Mouse (Mus musculus) neural tube, embryonic 10.5 days (tissue): ENCODE data around the gene Ccdc9b.
A peak's percentile ranks its signal among the peaks of the same experiment; 100 is the strongest.

ENCODE experiments used
- DNase-seq: peaks from one replicate; pipeline ENCODE4 v3.0.0-alpha.2; 2017; ENCODE audit warnings: low spot score; ENCODE audit errors: extremely low spot score

Ccdc9b gene

GRCm38 (mm10) chr2:118761906-118762783 lies at the start of gene Ccdc9b:
Gene Ccdc9b (minus strand): TSS chr2:118762661.
- peak; percentile 68 for DNase-seq

- DNase-seq, result no peak
These were observed 48.4 kb upstream of the Ccdc9b start for GRCm38 (mm10) chr2:118810861-118811260.

DNA sequence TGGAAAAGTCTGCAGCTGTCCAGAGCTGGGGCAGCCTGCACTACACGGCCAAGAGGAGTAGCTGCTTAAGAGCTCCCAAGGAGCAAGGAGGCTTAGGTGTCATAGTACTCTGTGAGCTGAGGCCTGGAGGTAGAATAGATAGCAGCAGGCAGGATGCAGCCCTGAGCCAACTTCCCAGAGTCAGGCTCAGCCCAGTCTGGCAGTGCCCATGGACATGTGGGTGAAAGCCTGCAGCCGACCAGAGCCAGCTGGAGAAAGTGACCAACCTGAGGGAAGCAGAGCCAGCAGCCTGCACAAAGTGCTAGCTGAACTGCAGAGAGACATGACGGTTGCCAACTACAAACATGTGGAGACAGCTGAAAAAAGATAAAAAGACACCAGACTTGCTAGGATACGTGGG lies 44.4 kb upstream of the Ccdc9b start:
- DNase-seq, result no peak

- DNase-seq, result no peak
These were observed 43.3 kb upstream of the Ccdc9b start for GRCm38 (mm10) chr2:118805756-118806155.

DNA sequence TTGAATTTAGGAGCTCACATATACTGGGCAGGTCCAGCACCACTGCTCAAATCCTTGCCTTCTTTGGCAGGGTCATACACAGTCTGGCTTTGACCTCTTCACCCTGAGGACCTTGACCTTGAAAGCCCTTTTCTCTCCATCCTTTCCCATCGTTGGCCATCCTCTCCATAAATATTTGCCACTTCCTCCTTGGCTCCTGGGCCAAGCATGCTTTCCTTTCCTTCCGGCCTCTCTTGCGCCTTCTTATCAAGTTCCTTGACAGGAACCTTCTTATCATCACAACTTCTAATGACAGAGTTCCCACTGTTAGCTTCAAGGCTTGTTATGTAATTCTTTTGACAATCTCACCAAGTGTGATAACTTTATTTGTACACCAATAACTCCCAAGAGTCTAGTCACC lies 42.7 kb upstream of the Ccdc9b start:
- no peak for DNase-seq

DNA sequence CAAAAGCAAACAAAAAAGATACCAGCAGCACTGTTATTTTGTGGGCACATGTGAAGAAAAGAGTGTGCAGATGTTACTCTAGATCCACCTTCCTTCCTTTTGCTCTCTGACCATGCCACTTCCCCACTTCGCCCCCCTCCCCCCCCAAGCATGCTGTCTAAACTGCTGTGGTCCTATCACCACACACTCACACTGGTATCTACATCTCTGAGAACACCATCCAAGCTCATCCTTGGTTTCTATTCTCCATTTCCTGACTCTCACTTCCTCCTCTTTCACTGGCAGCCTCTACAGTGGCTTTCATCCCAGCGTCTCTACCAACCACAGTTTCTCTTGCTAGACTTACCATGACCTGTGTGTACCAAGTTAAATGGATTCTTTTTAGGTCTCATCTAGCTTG lies 42.0 kb upstream of the Ccdc9b start:
- no peak for DNase-seq

DNA sequence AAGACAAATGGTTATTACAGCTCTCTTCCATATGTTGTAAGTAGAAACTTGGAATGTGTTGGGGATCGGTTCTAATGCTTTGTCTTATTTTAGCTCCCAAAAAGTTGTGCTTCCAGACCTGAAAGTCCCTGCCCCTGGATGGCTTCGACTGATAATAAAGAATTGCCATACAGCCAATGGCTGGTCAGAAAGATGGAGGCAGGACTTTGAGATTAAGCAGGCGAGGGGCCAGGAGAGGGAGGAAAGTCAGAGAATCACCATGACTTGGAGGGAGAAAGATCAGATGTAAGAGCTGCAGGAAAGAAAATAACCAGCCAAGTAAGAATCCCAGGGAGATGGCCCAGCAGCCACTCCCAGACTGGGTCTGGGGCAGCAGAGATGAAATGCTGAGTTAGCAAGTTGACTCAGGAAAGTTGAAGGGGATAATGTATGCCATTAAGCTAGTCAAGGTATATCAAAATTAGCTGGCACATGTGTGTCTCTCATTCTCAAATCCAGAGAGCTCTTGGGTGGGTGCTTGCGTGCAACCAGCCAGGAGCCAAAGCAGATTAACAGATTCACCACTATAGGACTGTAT lies 40.2 kb upstream of the Ccdc9b start:
- no peak for DNase-seq

GRCm38 (mm10) chr2:118793636-118794035 lies 31.2 kb upstream of the Ccdc9b start:
- no peak for DNase-seq

- no peak for DNase-seq
These were observed 29.8 kb upstream of the Ccdc9b start for GRCm38 (mm10) chr2:118792259-118792613.

DNA sequence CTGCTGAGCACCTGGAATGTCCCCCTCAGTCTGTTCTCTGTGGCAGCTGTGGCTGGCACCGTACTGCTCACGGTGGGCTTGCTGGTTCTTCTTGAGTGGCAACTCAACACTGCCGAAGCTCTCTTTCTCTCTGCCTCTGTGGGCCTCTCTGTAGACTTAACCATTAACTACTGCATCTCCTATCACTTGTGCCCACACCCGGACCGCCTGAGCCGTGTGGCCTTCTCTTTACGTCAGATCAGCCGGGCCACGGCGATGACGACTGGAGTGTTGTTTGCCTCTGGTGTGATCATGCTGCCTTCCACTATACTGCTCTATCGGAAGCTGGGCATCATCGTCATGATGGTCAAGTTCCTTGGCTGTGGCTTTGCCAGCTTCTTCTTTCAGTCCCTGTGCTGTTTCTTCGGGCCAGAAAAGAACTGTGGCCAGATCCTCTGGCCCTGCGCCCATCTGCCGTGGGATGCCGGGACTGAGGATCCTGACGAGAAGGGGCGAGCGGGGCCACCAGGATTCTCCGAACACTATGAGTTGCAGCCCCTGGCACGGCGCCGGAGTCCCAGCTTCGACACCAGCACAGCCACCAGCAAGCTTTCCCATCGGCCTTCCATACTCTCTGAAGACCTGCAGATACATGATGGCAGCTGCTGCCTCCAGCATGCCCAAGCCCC lies 29.3 kb upstream of the Ccdc9b start:
- DNase-seq, result no peak

DNA sequence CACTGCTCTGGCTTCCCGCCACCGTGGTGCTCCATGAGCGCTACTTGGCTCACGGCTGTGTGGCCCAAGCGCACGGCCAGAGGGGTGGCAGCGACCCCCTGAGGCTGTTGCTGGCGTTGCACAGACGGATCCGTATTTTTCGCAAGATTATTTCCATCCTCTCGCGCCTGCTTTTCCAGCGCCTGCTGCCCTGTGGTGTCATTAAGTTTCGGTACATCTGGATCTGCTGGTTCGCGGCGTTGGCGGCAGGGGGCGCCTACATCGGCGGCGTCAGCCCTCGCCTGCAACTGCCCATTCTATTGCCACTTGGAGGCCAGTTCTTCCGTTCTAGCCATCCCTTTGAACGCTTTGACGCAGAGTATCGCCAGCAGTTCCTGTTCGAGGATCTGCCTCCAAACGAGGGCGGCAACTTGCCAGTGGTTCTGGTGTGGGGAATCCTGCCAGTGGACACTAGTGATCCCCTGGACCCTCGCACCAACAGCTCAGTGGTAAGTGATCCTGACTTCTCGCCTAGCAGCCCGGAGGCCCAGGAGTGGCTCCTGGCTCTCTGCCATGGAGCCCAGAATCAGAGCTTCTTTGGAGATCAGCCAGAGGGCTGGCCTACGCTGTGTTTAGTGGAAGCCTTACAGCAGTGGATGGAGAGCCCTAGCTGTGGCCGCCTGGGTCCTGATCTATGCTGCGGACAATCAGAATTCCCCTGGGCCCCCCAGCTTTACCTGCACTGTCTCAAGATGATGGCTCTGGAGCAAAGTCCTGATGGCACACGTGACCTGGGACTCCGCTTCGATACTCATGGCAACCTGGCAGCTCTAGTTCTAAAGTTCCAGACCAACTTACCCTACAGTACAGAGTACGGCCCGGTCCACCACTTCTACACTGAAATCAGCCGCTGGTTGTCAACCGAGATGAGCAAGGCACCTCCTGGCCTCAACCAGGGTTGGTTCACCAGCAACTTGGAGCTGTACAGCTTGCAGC lies 28.4 kb upstream of the Ccdc9b start:
- peak; percentile 67 for DNase-seq

GRCm38 (mm10) chr2:118790221-118790550 lies 27.7 kb upstream of the Ccdc9b start:
- DNase-seq, result no peak

GRCm38 (mm10) chr2:118789501-118789900 lies 27.0 kb upstream of the Ccdc9b start:
- DNase-seq, result no peak

DNA sequence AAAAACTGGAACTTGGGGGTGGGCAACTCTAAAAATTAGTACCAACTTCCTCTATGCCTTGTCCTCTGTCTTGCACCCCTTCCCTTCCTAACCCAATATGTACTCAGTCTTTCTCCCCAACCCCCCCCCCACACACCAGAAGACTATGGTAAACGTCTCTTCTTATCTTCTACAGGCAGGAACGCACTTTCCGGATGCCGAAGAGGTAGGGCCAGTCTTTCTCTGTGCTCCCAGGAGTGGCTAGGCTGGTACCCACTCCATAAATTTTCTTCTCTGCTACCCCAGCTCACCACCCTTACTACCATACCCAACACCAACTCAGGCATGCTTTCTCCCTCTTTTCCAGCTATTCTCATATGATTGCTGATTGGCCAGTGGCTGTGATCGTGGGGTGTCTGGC lies 24.1 kb upstream of the Ccdc9b start:
- DNase-seq, result no peak

GRCm38 (mm10) chr2:118783663-118784062 lies 21.2 kb upstream of the Ccdc9b start:
- DNase-seq, result no peak

DNA sequence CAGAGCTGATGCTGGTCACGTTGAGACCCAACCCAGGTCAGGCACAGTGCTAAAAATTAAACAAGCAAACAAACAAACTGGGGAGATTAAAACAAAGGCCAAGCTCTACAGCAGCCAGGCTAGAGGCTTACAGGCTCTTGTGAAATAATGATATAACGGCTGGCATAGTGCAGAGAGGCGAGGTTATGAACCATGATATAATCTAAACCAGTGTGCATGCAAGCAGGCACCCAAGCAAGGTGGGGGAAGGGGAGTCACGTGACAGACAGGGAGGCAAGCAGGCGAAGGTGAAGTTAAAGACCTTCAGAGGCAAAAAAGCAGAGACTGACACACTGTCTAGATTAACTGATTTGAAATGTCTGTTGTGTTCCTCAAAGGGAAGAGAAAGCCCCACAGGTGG lies 20.6 kb upstream of the Ccdc9b start:
- no peak for DNase-seq

DNA sequence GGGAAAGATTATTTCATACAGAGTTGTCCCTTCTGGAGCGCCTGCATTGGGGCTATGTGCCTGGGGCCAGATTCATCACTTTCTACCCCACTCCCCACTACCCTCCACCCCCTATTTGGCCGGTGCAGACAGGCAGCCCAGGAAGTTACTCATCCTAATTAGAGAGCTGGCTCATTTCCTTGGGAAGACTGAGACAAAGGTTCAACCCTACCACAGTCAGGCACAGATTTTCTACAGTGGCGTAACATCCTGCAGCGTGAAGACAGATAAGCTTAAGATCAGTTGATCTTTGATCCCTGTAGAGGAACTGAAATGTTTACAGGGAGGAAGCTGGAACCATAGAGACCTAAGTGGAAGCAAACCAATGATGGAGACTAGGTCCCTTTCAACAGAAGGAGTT lies 19.8 kb upstream of the Ccdc9b start:
- DNase-seq, result no peak

DNA sequence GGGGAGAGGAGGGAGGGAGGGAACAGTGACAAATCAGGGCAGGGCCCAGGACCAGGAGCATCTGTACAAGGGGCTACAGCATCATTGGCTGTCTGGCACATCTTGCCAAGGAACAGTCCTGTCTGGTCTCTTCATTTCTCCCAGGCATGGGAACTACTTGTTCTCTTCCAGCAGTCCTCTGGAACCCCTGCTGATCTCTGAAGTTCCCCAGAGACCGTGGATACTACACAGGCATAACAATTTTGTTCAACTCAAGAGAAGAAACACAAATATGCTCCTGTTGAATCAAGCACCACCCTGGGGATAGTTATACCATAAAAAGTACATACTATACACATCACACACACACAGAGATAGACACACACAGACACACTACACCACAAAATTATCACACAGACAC lies 18.7 kb upstream of the Ccdc9b start:
- no peak for DNase-seq

- DNase-seq, result peak; percentile 96
These were observed 17.3 kb upstream of the Ccdc9b start, which contains the start of gene Disp2 for GRCm38 (mm10) chr2:118779504-118780480. Gene Disp2 (plus strand): TSS chr2:118779719.

DNA sequence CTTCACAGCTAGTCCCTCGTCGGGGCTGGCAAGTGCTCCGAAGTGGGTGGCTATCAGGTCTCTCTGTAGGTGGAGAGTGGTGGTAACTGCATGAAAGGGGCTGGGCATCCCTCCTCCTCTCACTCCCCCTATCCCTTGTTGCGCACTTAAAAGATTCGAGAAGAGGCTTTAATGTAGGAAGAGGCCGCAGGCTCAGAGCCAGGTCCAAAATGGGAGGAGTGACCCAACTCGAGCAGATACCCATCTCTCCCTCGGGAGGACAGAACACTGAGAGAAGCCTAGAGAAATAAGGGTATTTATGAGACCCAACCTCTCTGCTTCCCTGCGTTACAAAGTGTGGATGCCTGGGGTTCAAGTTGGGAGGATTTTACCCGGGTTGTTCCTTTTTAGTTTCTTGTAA lies 16.6 kb upstream of the Ccdc9b start:
- DNase-seq, result peak; percentile 26
